Mouse (Mus musculus): Measurements from ENCODE around the gene Polr3h.

- TF ChIP-seq MAFK (IDR thresholded peaks at IDR 0.05; ENCODE audit: insufficient read depth, low read depth, low read length) (no peak), ZC3H11A (IDR thresholded peaks at IDR 0.05; ENCODE audit: borderline replicate concordance, low read depth, low read length) (no peak), CHD2 (IDR thresholded peaks at IDR 0.05; ENCODE audit: low read depth, low read length) (no peak), HCFC1 (IDR thresholded peaks at IDR 0.05; ENCODE audit: borderline replicate concordance, insufficient read depth, low read length) (no peak), ZNF384 (IDR thresholded peaks at IDR 0.05; ENCODE audit: low read depth, low read length) (no peak)
These were observed 29.6 kb downstream of the Polr3h start for GRCm38 (mm10) chr15:81896407-81896806.

Measured in ES-E14 (cell line).